Mouse (Mus musculus) G1E (cell line): Measurements from ENCODE around the gene Hacl1.

Experiments
- CTCF ChIP-seq: IDR thresholded peaks from 2 replicates; pipeline ENCODE4 v1.5.1; 2012; ENCODE audit warnings: low read depth, low read length, inconsistent platforms, mixed read lengths
- GATA1 ChIP-seq: IDR thresholded peaks from 2 replicates; pipeline ENCODE4 v1.6.1; 2012; ENCODE audit warnings: borderline replicate concordance, low read length, inconsistent platforms, mixed read lengths
- GATA2 ChIP-seq: IDR thresholded peaks from 2 replicates; pipeline ENCODE4 v1.6.1; 2012; ENCODE audit warnings: low read depth, low read length, inconsistent platforms, borderline replicate concordance

- TF ChIP-seq GATA1 (no peak), CTCF (no peak), GATA2 (no peak)
Observed at GRCm38 (mm10) chr14:31575866-31576265, 65.2 kb downstream of the Hacl1 start.
